Mouse (Mus musculus) forebrain, embryonic 15.5 days (tissue): ENCODE measurements around the gene Mkrn2. TPM values are rescaled to one million over a fixed set of nuclear protein-coding genes. Genes with fewer than 3 reads are reported as not detected.

ENCODE experiments used
- ATAC-seq: fragments of 200-750 bp; cut with Nextera tagmentation; replicated peaks from 2 replicates; pipeline ENCODE4 v1.8.0; 2017; ENCODE audit warnings: mild to moderate bottlenecking, moderate TSS enrichment, moderate library complexity
- H3K27ac ChIP-seq: fragments of 300-500 bp; sonication (generic); replicated peaks from 2 replicates; pipeline ENCODE4 v1.5.1; 2015; ENCODE audit warnings: mild to moderate bottlenecking, inconsistent platforms
- H3K27me3 ChIP-seq: fragments of 300-500 bp; sonication (generic); 2 replicates; pipeline ENCODE4 v1.6.1; 2015; ENCODE audit warnings: inconsistent platforms
- H3K36me3 ChIP-seq: fragments of 300-500 bp; sonication (generic); 2 replicates; pipeline ENCODE4 v1.6.1; 2015; ENCODE audit warnings: mild to moderate bottlenecking, inconsistent platforms
- H3K4me1 ChIP-seq: fragments of 300-500 bp; sonication (generic); 2 replicates; pipeline ENCODE4 v1.6.1; 2015; ENCODE audit warnings: inconsistent platforms
- H3K4me2 ChIP-seq: fragments of 300-500 bp; sonication (generic); replicated peaks from 2 replicates; pipeline ENCODE4 v1.6.1; 2015; ENCODE audit warnings: mild to moderate bottlenecking, inconsistent platforms
- H3K4me3 ChIP-seq: fragments of 300-500 bp; sonication (generic); 2 replicates; pipeline ENCODE4 v1.5.1; 2015; ENCODE audit warnings: mild to moderate bottlenecking, inconsistent platforms
- H3K9ac ChIP-seq: fragments of 300-500 bp; sonication (generic); replicated peaks from 2 replicates; pipeline ENCODE4 v1.6.1; 2015; ENCODE audit warnings: mild to moderate bottlenecking, inconsistent platforms
- H3K9me3 ChIP-seq: fragments of 300-500 bp; sonication (generic); 2 replicates; pipeline ENCODE4 v1.6.1; 2016; ENCODE audit warnings: inconsistent platforms
- WGBS: fragments of 180-500 bp; shearing (Covaris S2); methylation state at CpG from one replicate; pipeline ENCODE4 v1.1.7; 2015; ENCODE audit warnings: mixed read lengths; 5-methylcytosine and 5-hydroxymethylcytosine counted together
- polyA plus RNA-seq: library from polyadenylated mRNA; unstranded; fragments of >200 nt; fragmentation: Nextera tagmentation; extraction: Ambion mirVana; gene quantifications from 2 replicates; pipeline ENCODE4 v1.2.1, GENCODE M21; 2015

Mkrn2 gene
- polyA plus RNA-seq, 1 experiment from 2014 or later: 41.8 TPM

GRCm38 (mm10) chr6:115658802-115659201 lies 57.1 kb downstream of the Mkrn2 start:
- H3K9me3 ChIP-seq: no peaks in the 10 kb centered on the region
- no peak overlapping the region for H3K27ac ChIP-seq
- H3K4me1 ChIP-seq: peaks cover 27% of the 10 kb centered on the region
- ATAC-seq: no peak
- no peak overlapping the region for H3K4me2 ChIP-seq
- H3K27me3 ChIP-seq: no peaks in the 10 kb centered on the region
- H3K9ac ChIP-seq: no peak overlapping the region
- H3K36me3 ChIP-seq: no peaks in the 10 kb centered on the region
- H3K4me3 ChIP-seq: no peak overlapping the region

- no peak overlapping the region for H3K4me3 ChIP-seq
- H3K9ac ChIP-seq: no peak overlapping the region
- ATAC-seq: no peak
- H3K4me1 ChIP-seq: peaks cover 14% of the 10 kb centered on the region
- no peaks in the 10 kb centered on the region for H3K36me3 ChIP-seq
- H3K4me2 ChIP-seq: no peak overlapping the region
- no peaks in the 10 kb centered on the region for H3K9me3 ChIP-seq
- H3K27ac ChIP-seq: no peak overlapping the region
- whole genome bisulfite sequencing: 96% methylated on average over 3 of the region's 3 CpGs
- no peaks in the 10 kb centered on the region for H3K27me3 ChIP-seq
These were observed 62.6 kb downstream of the Mkrn2 start for GRCm38 (mm10) chr6:115664268-115664667.

- 89% methylated on average over 4 of the region's 4 CpGs for WGBS
- ATAC-seq: no peak
- Histone ChIP-seq H3K27me3 (no peaks in the 10 kb centered on the region), H3K27ac (no peak overlapping the region), H3K9ac (no peak overlapping the region), H3K9me3 (no peaks in the 10 kb centered on the region), H3K4me2 (no peak overlapping the region), H3K4me3 (no peak overlapping the region), H3K4me1 (peaks cover 8% of the 10 kb centered on the region), H3K36me3 (no peaks in the 10 kb centered on the region)
These were observed 64.9 kb downstream of the Mkrn2 start for GRCm38 (mm10) chr6:115666641-115667040.

Other genes starting within 250 kb of the Mkrn2 start
- 0.20 TPM in 1 of 2 replicates, not detected in the other for gene Pparg, start 241.0 kb upstream of the Mkrn2 start, polyA plus RNA-seq
- 39.8 and 43.4 TPM in 2 replicates for gene Tsen2, start 57.2 kb upstream of the Mkrn2 start, polyA plus RNA-seq
- gene Mkrn2os, start 9.3 kb upstream of the Mkrn2 start, polyA plus RNA-seq: 0.39 and 0.41 TPM in 2 replicates
- gene Raf1, start 74.7 kb downstream of the Mkrn2 start, polyA plus RNA-seq: 155 and 161 TPM in 2 replicates
- 0.40 and 0.75 TPM in 2 replicates for gene Tmem40, start 160.5 kb downstream of the Mkrn2 start, polyA plus RNA-seq
- 17.1 and 19.5 TPM in 2 replicates for gene Cand2, start 172.6 kb downstream of the Mkrn2 start, polyA plus RNA-seq
- gene Rpl32, start 206.8 kb downstream of the Mkrn2 start, polyA plus RNA-seq: 1,339 and 1,342 TPM in 2 replicates
- gene Efcab12, start 236.5 kb downstream of the Mkrn2 start, polyA plus RNA-seq: 1.8 and 2.0 TPM in 2 replicates